Mouse (Mus musculus): ENCODE measurements around the gene Lgals7. TPM values are rescaled to one million over a fixed set of nuclear protein-coding genes. Genes with fewer than 3 reads are reported as not detected.

The Lgals7 gene
- 0.97 and 1.4 TPM in 2 replicates for polyA plus RNA-seq (2014; fragmentation: Nextera tagmentation; extraction: Ambion mirVana)

DNA sequence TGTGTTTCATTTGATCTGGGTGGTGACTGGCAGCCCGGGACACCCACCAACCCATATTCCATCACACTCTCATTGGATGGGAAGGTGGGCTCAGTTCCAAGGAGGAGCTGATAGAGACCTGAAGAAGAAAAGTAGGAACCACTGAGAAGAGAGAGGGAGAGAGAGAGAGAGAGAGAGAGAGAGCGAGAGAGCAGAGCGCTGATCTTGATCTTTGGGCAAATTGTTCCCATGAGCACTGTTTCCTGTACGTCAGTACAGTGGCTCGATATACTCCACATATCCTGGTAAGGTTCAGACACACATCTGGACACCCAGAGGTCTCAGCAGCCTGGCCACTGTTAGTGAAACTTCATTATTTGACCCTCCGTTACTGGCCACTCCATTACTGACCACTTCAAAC lies at the start of gene Lgals7:
Gene Lgals7 (plus strand): TSS at position 314 of the 400 bp plus-strand sequence.
- Histone ChIP-seq H3K36me3 (ENCODE audit: control insufficient read depth, insufficient read depth, low read length) (no peaks in the 10 kb centered on the region), H3K27ac (ENCODE audit: low read depth, low read length) (no peak within 1 kb of the TSS), H3K9me3 (ENCODE audit: control insufficient read depth, low read length) (peaks cover 4% of the 10 kb centered on the region; the same call in 1 of the 2 replicates), H3K27me3 (ENCODE audit: control insufficient read depth, insufficient read depth, low read length) (no peaks in the 10 kb centered on the region), H3K4me1 (ENCODE audit: control insufficient read depth, insufficient read depth, low read length) (peaks cover 2% of the 10 kb centered on the region; the same call in 1 of the 2 replicates), H3K9ac (ENCODE audit: low read length) (no peak within 1 kb of the TSS; the same call in 1 of the 2 replicates), H3K4me3 (ENCODE audit: low read depth, low read length) (no peak within 1 kb of the TSS), H3K4me2 (no peak within 1 kb of the TSS)
- ATAC-seq (ENCODE audit: low FRiP score) = no peak
- DNase-seq (ENCODE audit: low spot score, missing footprints) = no peak
- 91% methylated on average over 6 of the region's 6 CpGs for WGBS

DNA sequence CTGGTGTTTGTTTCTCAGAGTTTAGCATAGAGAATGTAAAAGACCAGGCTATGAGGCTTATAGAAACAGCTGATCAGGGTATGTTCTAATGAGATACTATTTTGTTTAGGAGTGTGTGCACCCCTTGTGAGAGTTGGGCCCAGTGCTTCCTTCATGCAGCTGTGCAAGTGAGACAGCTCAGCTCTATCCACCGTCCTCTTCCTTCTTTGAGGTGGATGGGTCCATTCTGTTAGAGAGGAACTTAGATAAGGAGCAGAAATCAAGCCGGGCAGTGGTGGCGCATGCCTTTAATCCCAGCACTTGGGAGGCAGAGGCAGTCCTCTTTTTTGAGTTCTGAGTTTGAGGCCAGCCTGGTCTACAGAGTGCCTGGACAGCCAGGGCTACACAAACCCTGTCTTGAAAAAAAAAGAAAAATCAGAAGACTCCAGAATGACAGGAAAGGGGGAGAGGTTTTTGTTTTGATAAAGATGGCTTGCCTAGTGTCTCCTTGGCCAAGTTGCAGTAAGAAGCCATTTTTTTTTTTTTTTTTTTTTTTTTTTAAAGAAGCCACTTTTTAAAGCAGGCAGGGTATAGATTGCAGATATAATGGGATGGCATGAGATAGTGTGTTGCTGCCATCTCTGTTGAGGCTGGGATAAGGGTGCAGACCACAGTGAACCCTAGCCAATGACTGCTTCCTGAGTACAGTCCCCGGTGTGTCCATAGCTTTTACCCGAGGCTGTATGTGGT lies 49.2 kb upstream of the Lgals7 start:
- peaks cover 31% of the 10 kb centered on the region for H3K4me1 ChIP-seq (ENCODE audit: control insufficient read depth, insufficient read depth, low read length)
- peaks cover 53% of the 10 kb centered on the region for H3K36me3 ChIP-seq (ENCODE audit: control insufficient read depth, insufficient read depth, low read length)
- peak; percentile 84 for DNase-seq (ENCODE audit: low spot score, missing footprints)
- no peak overlapping the region for H3K4me3 ChIP-seq (ENCODE audit: low read depth, low read length)
- H3K4me2 ChIP-seq = no peak overlapping the region
- ATAC-seq (ENCODE audit: low FRiP score) = no peak
- WGBS = 90% methylated on average over 5 of the region's 5 CpGs
- no peak overlapping the region for H3K9ac ChIP-seq (ENCODE audit: low read length)
- H3K9me3 ChIP-seq (ENCODE audit: control insufficient read depth, low read length) = no peaks in the 10 kb centered on the region
- H3K27ac ChIP-seq (ENCODE audit: low read depth, low read length) = no peak overlapping the region
- H3K27me3 ChIP-seq (ENCODE audit: control insufficient read depth, insufficient read depth, low read length) = no peaks in the 10 kb centered on the region

DNA sequence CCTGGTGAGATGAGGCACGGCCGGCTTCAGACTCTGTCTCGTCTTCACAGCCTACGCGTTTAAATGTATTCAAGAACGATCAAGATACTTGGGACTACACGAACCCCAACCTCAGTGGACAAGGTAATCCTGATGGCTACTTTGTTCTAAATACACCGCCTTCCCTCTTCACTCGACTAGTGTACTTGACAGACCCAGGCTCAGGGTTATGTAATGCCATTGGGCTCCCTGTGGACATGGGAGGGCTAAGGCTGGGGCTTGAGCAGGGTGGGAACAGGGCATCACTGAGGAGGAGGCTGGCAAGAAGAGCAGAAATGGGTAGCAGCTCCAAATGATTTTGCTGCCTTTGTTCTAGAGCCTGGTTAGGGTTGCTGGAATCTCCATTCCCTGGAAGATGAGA lies 48.4 kb upstream of the Lgals7 start:
- no peak overlapping the region for H3K4me3 ChIP-seq (ENCODE audit: low read depth, low read length)
- H3K4me1 ChIP-seq (ENCODE audit: control insufficient read depth, insufficient read depth, low read length) = peaks cover 38% of the 10 kb centered on the region
- DNase-seq (ENCODE audit: low spot score, missing footprints) = peak; percentile 85
- no peak overlapping the region for H3K9ac ChIP-seq (ENCODE audit: low read length)
- H3K27ac ChIP-seq (ENCODE audit: low read depth, low read length) = no peak overlapping the region
- ATAC-seq (ENCODE audit: low FRiP score) = no peak
- no peaks in the 10 kb centered on the region for H3K27me3 ChIP-seq (ENCODE audit: control insufficient read depth, insufficient read depth, low read length)
- H3K36me3 ChIP-seq (ENCODE audit: control insufficient read depth, insufficient read depth, low read length) = peaks cover 61% of the 10 kb centered on the region
- H3K9me3 ChIP-seq (ENCODE audit: control insufficient read depth, low read length) = no peaks in the 10 kb centered on the region
- H3K4me2 ChIP-seq = no peak overlapping the region
- 89% methylated on average over 9 of the region's 9 CpGs for WGBS

DNA sequence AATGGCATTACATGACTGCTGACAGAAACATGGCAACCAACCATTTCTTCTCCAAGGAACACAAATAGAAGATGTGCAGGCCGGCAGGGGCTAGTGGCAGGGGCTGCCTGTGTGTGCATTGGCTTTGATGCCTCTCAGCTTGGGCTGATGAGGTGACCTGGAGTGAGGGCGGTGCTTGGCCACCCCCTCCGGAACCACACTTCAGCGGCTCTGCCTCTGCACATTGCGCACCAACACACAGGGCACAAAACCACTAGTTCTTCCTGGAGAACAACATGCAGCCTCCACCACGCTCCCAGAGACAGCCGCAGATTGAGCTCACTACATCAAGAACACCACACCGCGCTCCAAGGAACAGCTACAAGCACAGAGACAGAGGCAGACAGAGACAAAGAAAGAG lies 47.5 kb upstream of the Lgals7 start:
- DNase-seq (ENCODE audit: low spot score, missing footprints) = no peak
- Histone ChIP-seq H3K4me1 (ENCODE audit: control insufficient read depth, insufficient read depth, low read length) (peaks cover 46% of the 10 kb centered on the region), H3K9ac (ENCODE audit: low read length) (no peak overlapping the region), H3K36me3 (ENCODE audit: control insufficient read depth, insufficient read depth, low read length) (peaks cover 71% of the 10 kb centered on the region), H3K9me3 (ENCODE audit: control insufficient read depth, low read length) (no peaks in the 10 kb centered on the region), H3K27ac (ENCODE audit: low read depth, low read length) (no peak overlapping the region), H3K27me3 (ENCODE audit: control insufficient read depth, insufficient read depth, low read length) (no peaks in the 10 kb centered on the region), H3K4me3 (ENCODE audit: low read depth, low read length) (no peak overlapping the region), H3K4me2 (no peak overlapping the region)
- 87% methylated on average over 9 of the region's 9 CpGs for WGBS
- no peak for ATAC-seq (ENCODE audit: low FRiP score)

DNA sequence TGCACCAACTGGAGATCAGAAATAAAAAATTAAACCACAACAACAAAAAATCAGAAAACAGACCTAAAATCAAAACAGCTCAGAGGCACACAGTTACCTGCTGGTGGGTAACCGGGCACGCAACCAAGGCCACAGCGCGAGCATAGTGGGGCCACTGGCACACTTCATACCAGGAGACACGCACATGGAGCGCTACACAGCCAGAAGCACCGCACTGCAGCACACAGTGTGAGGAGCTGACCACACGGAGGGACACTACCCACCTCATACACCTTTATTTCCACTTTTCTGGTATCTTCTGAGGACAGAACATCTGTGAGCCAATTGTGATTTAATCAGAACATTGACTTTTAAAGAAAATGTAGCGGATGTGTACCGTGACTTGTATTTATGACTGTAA lies 46.7 kb upstream of the Lgals7 start:
- no peaks in the 10 kb centered on the region for H3K27me3 ChIP-seq (ENCODE audit: control insufficient read depth, insufficient read depth, low read length)
- H3K9me3 ChIP-seq (ENCODE audit: control insufficient read depth, low read length) = no peaks in the 10 kb centered on the region
- peaks cover 76% of the 10 kb centered on the region for H3K36me3 ChIP-seq (ENCODE audit: control insufficient read depth, insufficient read depth, low read length)
- 93% methylated on average over 10 of the region's 10 CpGs for WGBS
- H3K4me3 ChIP-seq (ENCODE audit: low read depth, low read length) = no peak overlapping the region
- DNase-seq (ENCODE audit: low spot score, missing footprints) = no peak
- no peak for ATAC-seq (ENCODE audit: low FRiP score)
- H3K4me2 ChIP-seq = no peak overlapping the region
- H3K27ac ChIP-seq (ENCODE audit: low read depth, low read length) = no peak overlapping the region
- H3K9ac ChIP-seq (ENCODE audit: low read length) = no peak overlapping the region
- peaks cover 48% of the 10 kb centered on the region for H3K4me1 ChIP-seq (ENCODE audit: control insufficient read depth, insufficient read depth, low read length)

DNA sequence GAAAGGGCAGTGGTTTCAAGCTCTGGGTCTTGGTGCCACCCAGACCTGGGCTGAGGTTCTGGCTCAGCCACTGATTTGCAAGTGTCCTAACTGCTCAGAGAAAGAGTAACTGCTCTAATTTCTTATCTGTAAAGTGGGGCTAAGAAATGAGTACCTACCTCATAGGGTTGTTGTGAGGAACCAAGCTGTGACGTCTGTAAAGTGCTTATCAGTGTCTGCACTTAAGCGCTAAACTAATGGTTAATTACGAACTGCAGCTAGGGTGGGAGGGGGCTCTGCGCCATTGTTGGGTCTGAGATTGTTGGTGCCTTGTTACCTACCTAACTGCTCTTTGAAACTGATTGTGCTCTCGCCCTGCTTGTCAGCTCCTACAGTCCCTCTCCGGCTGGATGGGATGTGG lies 46.1 kb upstream of the Lgals7 start:
- DNase-seq (ENCODE audit: low spot score, missing footprints) (peak; percentile 86), ATAC-seq (ENCODE audit: low FRiP score) (no peak)
- Histone ChIP-seq H3K4me3 (ENCODE audit: low read depth, low read length) (no peak overlapping the region), H3K27ac (ENCODE audit: low read depth, low read length) (no peak overlapping the region), H3K9ac (ENCODE audit: low read length) (no peak overlapping the region), H3K4me2 (no peak overlapping the region), H3K4me1 (ENCODE audit: control insufficient read depth, insufficient read depth, low read length) (peaks cover 42% of the 10 kb centered on the region), H3K9me3 (ENCODE audit: control insufficient read depth, low read length) (no peaks in the 10 kb centered on the region), H3K36me3 (ENCODE audit: control insufficient read depth, insufficient read depth, low read length) (peaks cover 76% of the 10 kb centered on the region), H3K27me3 (ENCODE audit: control insufficient read depth, insufficient read depth, low read length) (no peaks in the 10 kb centered on the region)
- WGBS = 84% methylated on average over 6 of the region's 6 CpGs

DNA sequence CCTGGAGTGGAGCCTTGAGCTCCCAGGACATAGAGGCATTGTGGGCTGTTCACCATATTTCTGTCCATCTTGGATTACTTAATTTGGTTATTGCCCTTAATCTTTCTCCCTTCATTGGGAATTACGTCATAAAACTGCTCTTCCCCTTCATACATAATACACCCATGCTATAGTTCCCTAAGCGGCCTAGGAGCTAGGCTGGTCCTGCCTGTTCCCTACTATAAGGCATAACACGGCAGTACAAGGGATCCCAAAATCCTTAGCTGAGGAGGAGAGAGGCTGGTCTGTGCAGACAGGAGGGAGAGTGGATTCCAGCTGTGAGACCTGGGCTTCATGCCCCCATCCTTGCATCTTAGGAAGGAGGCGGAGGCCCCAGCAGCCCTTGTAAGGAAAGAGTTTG lies 45.7 kb upstream of the Lgals7 start:
- H3K36me3 ChIP-seq (ENCODE audit: control insufficient read depth, insufficient read depth, low read length) = peaks cover 77% of the 10 kb centered on the region
- no peak overlapping the region; the same call in 1 of the 2 replicates for H3K27ac ChIP-seq (ENCODE audit: low read depth, low read length)
- ATAC-seq (ENCODE audit: low FRiP score) (no peak), DNase-seq (ENCODE audit: low spot score, missing footprints) (peak; percentile 85)
- peaks cover 39% of the 10 kb centered on the region for H3K4me1 ChIP-seq (ENCODE audit: control insufficient read depth, insufficient read depth, low read length)
- H3K27me3 ChIP-seq (ENCODE audit: control insufficient read depth, insufficient read depth, low read length) = no peaks in the 10 kb centered on the region
- H3K9me3 ChIP-seq (ENCODE audit: control insufficient read depth, low read length) = no peaks in the 10 kb centered on the region
- H3K4me2 ChIP-seq = no peak overlapping the region
- no peak overlapping the region for H3K9ac ChIP-seq (ENCODE audit: low read length)
- no peak overlapping the region for H3K4me3 ChIP-seq (ENCODE audit: low read depth, low read length)
- WGBS = 85% methylated on average over 4 of the region's 4 CpGs

DNA sequence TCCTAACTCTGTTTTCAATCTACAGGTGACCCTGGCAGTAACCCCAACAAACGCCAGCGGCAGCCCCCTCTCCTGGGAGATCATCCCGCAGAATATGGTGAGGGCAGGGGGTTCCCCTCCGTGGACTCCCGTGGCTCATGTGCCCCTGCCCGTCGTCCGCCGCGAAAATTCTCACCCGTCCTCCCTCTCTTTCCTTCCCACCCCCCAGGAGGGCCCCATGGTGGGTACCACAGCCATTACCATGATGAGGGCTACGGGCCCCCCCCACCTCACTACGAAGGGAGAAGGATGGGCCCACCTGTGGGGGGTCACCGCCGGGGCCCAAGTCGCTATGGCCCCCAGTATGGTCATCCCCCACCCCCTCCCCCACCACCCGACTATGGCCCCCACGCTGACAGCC lies 45.2 kb upstream of the Lgals7 start:
- WGBS = 88% methylated on average over 18 of the region's 18 CpGs
- Histone ChIP-seq H3K9ac (ENCODE audit: low read length) (no peak overlapping the region), H3K36me3 (ENCODE audit: control insufficient read depth, insufficient read depth, low read length) (peaks cover 73% of the 10 kb centered on the region), H3K4me2 (no peak overlapping the region), H3K9me3 (ENCODE audit: control insufficient read depth, low read length) (no peaks in the 10 kb centered on the region), H3K27ac (ENCODE audit: low read depth, low read length) (no peak overlapping the region; the same call in 1 of the 2 replicates), H3K4me3 (ENCODE audit: low read depth, low read length) (no peak overlapping the region), H3K4me1 (ENCODE audit: control insufficient read depth, insufficient read depth, low read length) (peaks cover 36% of the 10 kb centered on the region), H3K27me3 (ENCODE audit: control insufficient read depth, insufficient read depth, low read length) (no peaks in the 10 kb centered on the region)
- ATAC-seq (ENCODE audit: low FRiP score) = no peak
- no peak for DNase-seq (ENCODE audit: low spot score, missing footprints)

DNA sequence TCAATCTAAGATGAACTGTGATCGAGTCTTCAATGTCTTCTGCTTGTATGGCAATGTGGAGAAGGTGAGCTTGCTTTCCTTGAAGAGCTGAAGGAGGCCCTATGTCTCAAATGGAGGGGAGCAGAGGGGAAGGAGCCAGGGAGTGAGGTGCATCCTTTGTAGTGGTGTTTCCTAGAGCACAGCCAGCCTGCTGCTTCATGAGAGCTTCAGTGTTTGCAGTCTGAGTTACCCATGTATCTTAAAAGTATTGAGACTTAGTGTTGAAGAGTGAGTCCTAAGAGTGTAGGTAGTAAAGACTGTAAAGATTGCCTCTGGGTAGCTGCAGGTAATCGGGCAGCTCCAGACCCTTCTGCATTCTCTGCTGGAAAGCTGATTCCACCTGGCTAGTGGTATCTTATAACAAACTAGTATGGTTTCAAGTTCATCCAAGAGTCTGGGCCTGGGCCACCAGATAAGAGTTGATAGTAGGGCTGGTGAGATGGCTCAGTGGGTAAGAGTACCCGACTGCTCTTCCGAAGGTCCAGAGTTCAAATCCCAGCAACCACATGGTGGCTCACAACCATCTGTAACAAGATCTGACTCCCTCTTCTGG lies 44.7 kb upstream of the Lgals7 start:
- Histone ChIP-seq H3K9ac (ENCODE audit: low read length) (no peak overlapping the region), H3K9me3 (ENCODE audit: control insufficient read depth, low read length) (no peaks in the 10 kb centered on the region), H3K4me3 (ENCODE audit: low read depth, low read length) (no peak overlapping the region), H3K4me2 (no peak overlapping the region), H3K27ac (ENCODE audit: low read depth, low read length) (no peak overlapping the region), H3K27me3 (ENCODE audit: control insufficient read depth, insufficient read depth, low read length) (no peaks in the 10 kb centered on the region), H3K4me1 (ENCODE audit: control insufficient read depth, insufficient read depth, low read length) (peaks cover 35% of the 10 kb centered on the region), H3K36me3 (ENCODE audit: control insufficient read depth, insufficient read depth, low read length) (peaks cover 68% of the 10 kb centered on the region)
- no peak for ATAC-seq (ENCODE audit: low FRiP score)
- peak; percentile 85 for DNase-seq (ENCODE audit: low spot score, missing footprints)
- 92% methylated on average over 4 of the region's 4 CpGs for WGBS

All from midbrain, embryonic 11.5 days (tissue).